In genomic region chr3:16855251-16855650, GRCm38 (mm10) we compare ENCODE assay signal across 21 mouse cellular contexts.
DNase-seq lines count a peak whose midpoint lies in the region; ATAC-seq and TF ChIP-seq lines count a peak whose summit lies in the region.
"Had no signal": no experiment of that assay in that cellular context is flagged by ENCODE, and none has a peak within 500 bp of the region (broad histone marks: within the 10 kb centered on the region; RNA-seq: fewer than 3 reads in every experiment).

No protein-coding gene starts in this region.

- no peak overlapping the region for H3K4me2 ChIP-seq in forebrain, embryonic 13.5 days
- H3K4me2 ChIP-seq in forebrain, embryonic 12.5 days = no peak overlapping the region
- no peak overlapping the region for H3K4me2 ChIP-seq in neural tube, embryonic 11.5 days (ENCODE audit: low read depth)
- H3K4me2 ChIP-seq in midbrain, postnatal 0 days (ENCODE audit: low read depth, low read length, poor library complexity, severe bottlenecking) = no peak overlapping the region
- H3K4me2 ChIP-seq: embryonic facial prominence, embryonic 15.5 days; intestine, embryonic 15.5 days; limb, embryonic 12.5 days; liver, embryonic 11.5 days had no signal

- TF ChIP-seq POLR2A in kidney, adult 2 months (IDR thresholded peaks at IDR 0.05; ENCODE audit: low read depth, low read length) = no peak

- peak overlapping the region; percentile 4; the same call in 1 of the 2 replicates for H3K27ac ChIP-seq in forebrain, embryonic 13.5 days
- no peak overlapping the region for H3K27ac ChIP-seq in forebrain, embryonic 12.5 days
- peak overlapping the region; percentile 56; the same call in 1 of the 2 replicates for H3K27ac ChIP-seq in neural tube, embryonic 11.5 days (ENCODE audit: low read depth, low read length)
- H3K27ac ChIP-seq in midbrain, postnatal 0 days (ENCODE audit: low read depth, low read length) = peak overlapping the region; percentile 86
- H3K27ac ChIP-seq in kidney, adult 2 months (ENCODE audit: insufficient read depth, low read depth, low read length) = no peak overlapping the region
- H3K27ac ChIP-seq: embryonic facial prominence, embryonic 15.5 days; heart, embryonic 10.5 days; intestine, embryonic 15.5 days; limb, embryonic 12.5 days had no signal

- no peaks in the 10 kb centered on the region for H3K36me3 ChIP-seq in forebrain, embryonic 13.5 days (ENCODE audit: poor library complexity, severe bottlenecking)
- H3K36me3 ChIP-seq in forebrain, embryonic 12.5 days (replicated peaks) = no peaks in the 10 kb centered on the region
- no peaks in the 10 kb centered on the region for H3K36me3 ChIP-seq in neural tube, embryonic 11.5 days (ENCODE audit: control insufficient read depth, insufficient read depth, low read length)
- H3K36me3 ChIP-seq in midbrain, postnatal 0 days (ENCODE audit: insufficient read depth, low read length) = no peaks in the 10 kb centered on the region
- H3K36me3 ChIP-seq in kidney, adult 2 months (ENCODE audit: control insufficient read depth, insufficient read depth, low read length) = no peaks in the 10 kb centered on the region
- H3K36me3 ChIP-seq: embryonic facial prominence, embryonic 15.5 days; heart, embryonic 10.5 days; intestine, embryonic 15.5 days; limb, embryonic 12.5 days had no signal

- no peak overlapping the region for H3K4me3 ChIP-seq in forebrain, embryonic 13.5 days
- no peak overlapping the region for H3K4me3 ChIP-seq in forebrain, embryonic 12.5 days (replicated peaks)
- H3K4me3 ChIP-seq in neural tube, embryonic 11.5 days (ENCODE audit: low read depth, low read length) = no peak overlapping the region
- no peak overlapping the region for H3K4me3 ChIP-seq in midbrain, postnatal 0 days (ENCODE audit: low read depth, low read length)
- H3K4me3 ChIP-seq in kidney, adult 2 months (ENCODE audit: insufficient read depth, low read depth, low read length) = no peak overlapping the region
- H3K4me3 ChIP-seq: embryonic facial prominence, embryonic 15.5 days; heart, embryonic 10.5 days; intestine, embryonic 15.5 days; limb, embryonic 12.5 days had no signal

- TF ChIP-seq CTCF in midbrain, postnatal 0 days (IDR thresholded peaks at IDR 0.05) = no peak
- no peak for TF ChIP-seq CTCF in kidney, adult 2 months (conservative IDR thresholded peaks at IDR 0.05; ENCODE audit: insufficient read depth, insufficient read length, low read depth, low read length)

- H3K9ac ChIP-seq in forebrain, embryonic 13.5 days = no peak overlapping the region
- no peak overlapping the region for H3K9ac ChIP-seq in forebrain, embryonic 12.5 days
- H3K9ac ChIP-seq in neural tube, embryonic 11.5 days (ENCODE audit: low read length) = no peak overlapping the region
- H3K9ac ChIP-seq in midbrain, postnatal 0 days (replicated peaks; ENCODE audit: low read length, poor library complexity, severe bottlenecking) = no peak overlapping the region
- H3K9ac ChIP-seq: embryonic facial prominence, embryonic 15.5 days; intestine, embryonic 15.5 days; limb, embryonic 12.5 days; liver, postnatal 0 days had no signal

- no peaks in the 10 kb centered on the region for H3K9me3 ChIP-seq in forebrain, embryonic 13.5 days (replicated peaks)
- H3K9me3 ChIP-seq in forebrain, embryonic 12.5 days = no peaks in the 10 kb centered on the region
- H3K9me3 ChIP-seq in neural tube, embryonic 11.5 days (ENCODE audit: control insufficient read depth, low read length) = no peaks in the 10 kb centered on the region
- H3K9me3 ChIP-seq in midbrain, postnatal 0 days (ENCODE audit: low read length) = no peaks in the 10 kb centered on the region
- H3K9me3 ChIP-seq: embryonic facial prominence, embryonic 15.5 days; heart, embryonic 10.5 days; intestine, embryonic 15.5 days; limb, embryonic 12.5 days had no signal

- peaks cover 3% of the 10 kb centered on the region; the same call in 1 of the 2 replicates for H3K4me1 ChIP-seq in forebrain, embryonic 13.5 days
- H3K4me1 ChIP-seq in forebrain, embryonic 12.5 days = peaks cover 11% of the 10 kb centered on the region; the same call in 1 of the 2 replicates
- peaks cover 2% of the 10 kb centered on the region; the same call in 1 of the 2 replicates for H3K4me1 ChIP-seq in neural tube, embryonic 11.5 days (ENCODE audit: control insufficient read depth, insufficient read depth, low read length)
- no peaks in the 10 kb centered on the region for H3K4me1 ChIP-seq in midbrain, postnatal 0 days (ENCODE audit: insufficient read depth, low read length)
- H3K4me1 ChIP-seq in kidney, adult 2 months (ENCODE audit: control insufficient read depth, insufficient read depth, low read length) = no peaks in the 10 kb centered on the region
- H3K4me1 ChIP-seq: embryonic facial prominence, embryonic 15.5 days; heart, embryonic 10.5 days; intestine, embryonic 15.5 days; limb, embryonic 12.5 days had no signal

- no peak for DNase-seq in neural tube, embryonic 11.5 days (ENCODE audit: low spot score)
- DNase-seq in neural tube, embryonic 10.5 days (ENCODE audit: extremely low spot score, low spot score) = no peak
- DNase-seq in midbrain, postnatal 0 days (ENCODE audit: low spot score) = peak; percentile 39
- DNase-seq in embryo, embryonic 11 days = no peak
- DNase-seq in kidney, adult 18-20 months = no peak
- no peak for DNase-seq in kidney, adult 2 months
- DNase-seq: adrenal gland, postnatal 10 days; cerebellum, adult 9-10 months; heart, postnatal 4 days; kidney, postnatal 36 days; liver, postnatal 0 days; lung, postnatal 10 days; thymus, adult 18-20 months; thymus, postnatal 36 days had no signal

- no peak for ATAC-seq in forebrain, embryonic 13.5 days
- no peak; the same call in 1 of the 2 replicates for ATAC-seq in forebrain, embryonic 12.5 days (ENCODE audit: low FRiP score)
- ATAC-seq in neural tube, embryonic 11.5 days (ENCODE audit: insufficient read depth, low FRiP score, low TSS enrichment) = no peak
- ATAC-seq in midbrain, postnatal 0 days (ENCODE audit: low FRiP score) = no peak
- ATAC-seq: intestine, embryonic 15.5 days; liver, postnatal 0 days had no signal

- no peaks in the 10 kb centered on the region for H3K27me3 ChIP-seq in forebrain, embryonic 13.5 days
- no peaks in the 10 kb centered on the region for H3K27me3 ChIP-seq in forebrain, embryonic 12.5 days
- H3K27me3 ChIP-seq in neural tube, embryonic 11.5 days (ENCODE audit: control insufficient read depth, insufficient read depth, low read length) = no peaks in the 10 kb centered on the region
- no peaks in the 10 kb centered on the region for H3K27me3 ChIP-seq in midbrain, postnatal 0 days (ENCODE audit: insufficient read depth, low read length)
- H3K27me3 ChIP-seq in kidney, adult 2 months (replicated peaks; ENCODE audit: control insufficient read depth, insufficient read depth, low read length) = no peaks in the 10 kb centered on the region
- H3K27me3 ChIP-seq: embryonic facial prominence, embryonic 15.5 days; intestine, embryonic 15.5 days; limb, embryonic 12.5 days had no signal

- WGBS in forebrain, embryonic 13.5 days = 66% methylated on average over 2 of the region's 2 CpGs
- 61% methylated on average over 2 of the region's 2 CpGs for WGBS in forebrain, embryonic 12.5 days
- 65% methylated on average over 2 of the region's 2 CpGs for WGBS in neural tube, embryonic 11.5 days
- 34% methylated on average over 2 of the region's 2 CpGs for WGBS in midbrain, postnatal 0 days
- WGBS in kidney, adult 2 months = 69% methylated on average over 2 of the region's 2 CpGs

Comparison
In these comparisons a context has a peak if more than half of its experiments do, and no peak if none do; other contexts are left out.
1. H3K27ac ChIP-seq: peak in forebrain, embryonic 13.5 days (single experiment), neural tube, embryonic 11.5 days (single experiment) and midbrain, postnatal 0 days (single experiment); none in forebrain, embryonic 12.5 days (single experiment) and kidney, adult 2 months (single experiment).